ENCODE assay signal across 8 mouse cellular contexts in genomic region chr6:134389248-134389891, GRCm38 (mm10). TPM values are rescaled to one million over a fixed set of nuclear protein-coding genes. Genes with fewer than 3 reads are reported as not detected.
A peak's percentile ranks its signal among the peaks of the same experiment; 100 is the strongest.
DNase-seq lines count a peak whose midpoint lies in the region; ATAC-seq and TF ChIP-seq lines count a peak whose summit lies in the region.

No protein-coding gene starts in this region.

- H3K9me3 ChIP-seq in hindbrain, embryonic 11.5 days (ENCODE audit: control insufficient read depth, low read length), result no peaks in the 10 kb centered on the region
- no peaks in the 10 kb centered on the region for H3K9me3 ChIP-seq in hindbrain, embryonic 13.5 days
- H3K9me3 ChIP-seq in forebrain, embryonic 12.5 days, result no peaks in the 10 kb centered on the region
- H3K9me3 ChIP-seq in hindbrain, postnatal 0 days (ENCODE audit: low read length), result no peaks in the 10 kb centered on the region

- intact Hi-C loops in left cerebral cortex, postnatal 4 days (cut with DNase I), result loop anchor here (2.0 to 5.0 kb wide), 3 partner anchors 352 to 482 kb away; partner anchors contain the start of gene Etv6

- peak; percentile 96 for TF ChIP-seq CTCF in hindbrain, postnatal 0 days (IDR thresholded peaks at IDR 0.05; ENCODE audit: low read depth)

- H3K4me1 ChIP-seq in hindbrain, embryonic 11.5 days (replicated peaks; ENCODE audit: control insufficient read depth, insufficient read depth, low read length), result no peaks in the 10 kb centered on the region
- peaks cover 5% of the 10 kb centered on the region; the same call in 1 of the 2 replicates for H3K4me1 ChIP-seq in hindbrain, embryonic 13.5 days (replicated peaks)
- H3K4me1 ChIP-seq in forebrain, embryonic 12.5 days, result no peaks in the 10 kb centered on the region
- no peaks in the 10 kb centered on the region for H3K4me1 ChIP-seq in hindbrain, postnatal 0 days (ENCODE audit: insufficient read depth, low read length)

- H3K36me3 ChIP-seq in hindbrain, embryonic 11.5 days (ENCODE audit: control insufficient read depth, insufficient read depth, low read length), result no peaks in the 10 kb centered on the region
- H3K36me3 ChIP-seq in hindbrain, embryonic 13.5 days, result no peaks in the 10 kb centered on the region
- no peaks in the 10 kb centered on the region for H3K36me3 ChIP-seq in forebrain, embryonic 12.5 days (replicated peaks)
- H3K36me3 ChIP-seq in hindbrain, postnatal 0 days (ENCODE audit: insufficient read depth, low read length), result no peaks in the 10 kb centered on the region

- ATAC-seq in hindbrain, embryonic 11.5 days (ENCODE audit: low FRiP score), result peak; percentile 54; the same call in 1 of the 2 replicates
- no peak for ATAC-seq in hindbrain, embryonic 13.5 days (ENCODE audit: low FRiP score)
- peak; percentile 65; the same call in 1 of the 2 replicates for ATAC-seq in forebrain, embryonic 12.5 days (ENCODE audit: low FRiP score)
- ATAC-seq in hindbrain, postnatal 0 days, result peak; percentile 71

- no peak overlapping the region for H3K9ac ChIP-seq in hindbrain, embryonic 11.5 days (ENCODE audit: low read depth, low read length)
- no peak overlapping the region for H3K9ac ChIP-seq in hindbrain, embryonic 13.5 days
- no peak overlapping the region for H3K9ac ChIP-seq in forebrain, embryonic 12.5 days
- H3K9ac ChIP-seq in hindbrain, postnatal 0 days (replicated peaks; ENCODE audit: low read length), result no peak overlapping the region

- DNase-seq in hindbrain, embryonic 11.5 days (ENCODE audit: low spot score), result peak; percentile 90
- DNase-seq in c-Kit-negative CD71-positive TER-119-positive erythroid progenitor cells, embryonic 14.5 days (ENCODE audit: low read depth, low spot score), result peak; percentile 40
- DNase-seq in hindbrain, postnatal 0 days (ENCODE audit: low spot score), result peak; percentile 89
- DNase-seq in left cerebral cortex, postnatal 4 days, result peak; percentile 79
- DNase-seq in naive thymus-derived CD4-positive, alpha-beta T cell, adult 2 months (ENCODE audit: low read depth), result peak; percentile 88
- DNase-seq in spleen, postnatal 14 days (ENCODE audit: low spot score in 2 of 2), result peak; percentile 38 to 63

- no peak overlapping the region for H3K27ac ChIP-seq in hindbrain, embryonic 11.5 days (ENCODE audit: low read depth, low read length)
- no peak overlapping the region for H3K27ac ChIP-seq in hindbrain, embryonic 13.5 days
- no peak overlapping the region for H3K27ac ChIP-seq in forebrain, embryonic 12.5 days
- H3K27ac ChIP-seq in hindbrain, postnatal 0 days, result no peak overlapping the region

- no peak overlapping the region for H3K4me3 ChIP-seq in hindbrain, embryonic 11.5 days (ENCODE audit: low read depth, low read length)
- H3K4me3 ChIP-seq in hindbrain, embryonic 13.5 days, result no peak overlapping the region
- no peak overlapping the region for H3K4me3 ChIP-seq in forebrain, embryonic 12.5 days (replicated peaks)
- H3K4me3 ChIP-seq in hindbrain, postnatal 0 days (ENCODE audit: low read length), result no peak overlapping the region

- 28% methylated on average over 11 of the region's 11 CpGs for WGBS in hindbrain, embryonic 11.5 days
- 20% methylated on average over 11 of the region's 11 CpGs for WGBS in hindbrain, embryonic 13.5 days
- WGBS in forebrain, embryonic 12.5 days, result 21% methylated on average over 11 of the region's 11 CpGs
- 17% methylated on average over 11 of the region's 11 CpGs for WGBS in hindbrain, postnatal 0 days

- no peaks in the 10 kb centered on the region for H3K27me3 ChIP-seq in hindbrain, embryonic 11.5 days (ENCODE audit: control insufficient read depth, insufficient read depth, low read length)
- no peaks in the 10 kb centered on the region for H3K27me3 ChIP-seq in hindbrain, embryonic 13.5 days
- H3K27me3 ChIP-seq in forebrain, embryonic 12.5 days, result no peaks in the 10 kb centered on the region
- H3K27me3 ChIP-seq in hindbrain, postnatal 0 days (ENCODE audit: insufficient read depth, low read length), result no peaks in the 10 kb centered on the region

- H3K4me2 ChIP-seq in hindbrain, embryonic 11.5 days (replicated peaks; ENCODE audit: low read depth, low read length), result no peak overlapping the region
- H3K4me2 ChIP-seq in hindbrain, embryonic 13.5 days, result no peak overlapping the region
- no peak overlapping the region for H3K4me2 ChIP-seq in forebrain, embryonic 12.5 days
- no peak overlapping the region for H3K4me2 ChIP-seq in hindbrain, postnatal 0 days (ENCODE audit: low read depth, low read length)

RNA-seq across cellular contexts. Expression of gene Bcl2l14, which starts 6.7 kb away (rescaled TPM):
- polyA plus RNA-seq in hindbrain, embryonic 11.5 days (2014; fragmentation: Nextera tagmentation; extraction: Ambion mirVana), result 0.15 and 0.17 TPM in 2 replicates
- 0.08 TPM in 1 of 2 replicates, not detected in the other for polyA plus RNA-seq in hindbrain, embryonic 13.5 days (2015; fragmentation: Nextera tagmentation; extraction: Ambion mirVana)
- polyA plus RNA-seq in forebrain, embryonic 12.5 days (2016; fragmentation: Nextera tagmentation; extraction: Ambion mirVana), result 0.21 and 0.34 TPM in 2 replicates
- total RNA-seq in hindbrain, postnatal 0 days (2014; rRNA removed), result 0.14 TPM in 1 of 2 replicates, not detected in the other
- polyA plus RNA-seq in hindbrain, postnatal 0 days (2015; fragmentation: Nextera tagmentation; extraction: Ambion mirVana), result 0.11 and 0.15 TPM in 2 replicates
- not detected for total RNA-seq in left cerebral cortex, postnatal 4 days (2021)

Comparison
In these comparisons a context has a peak if more than half of its experiments do, and no peak if none do; other contexts are left out.
1. DNase-seq: peak in every context shown above with its lines; median percentile 90 in hindbrain, embryonic 11.5 days; 89 in hindbrain, postnatal 0 days; 88 in naive thymus-derived CD4-positive, alpha-beta T cell, adult 2 months; 79 in left cerebral cortex, postnatal 4 days; 50 in spleen, postnatal 14 days; 40 in c-Kit-negative CD71-positive TER-119-positive erythroid progenitor cells, embryonic 14.5 days.